Mouse (Mus musculus) left cerebral cortex, adult 2 months (tissue): Measurements from ENCODE around the gene Osr1. TPM values are rescaled to one million over a fixed set of nuclear protein-coding genes. Genes with fewer than 3 reads are reported as not detected.

Experiments used
- DNase-seq, 2 experiments: peaks; one replicate each; pipeline ENCODE4 v3.0.0; 2021 to 2022; ENCODE audit warnings: low spot score in 2 of 2, mixed read lengths in 1 of 2; ENCODE audit errors: extremely low spot score in 1 of 2
- H3K27ac ChIP-seq: fragments of 200-600 bp; 2 replicates; pipeline ENCODE4 v1.8.1; 2022
- H3K4me3 ChIP-seq: fragments of 200-600 bp; 2 replicates; pipeline ENCODE4 v1.8.1; 2022
- CTCF ChIP-seq: fragments of 200-600 bp; IDR thresholded peaks from 2 replicates; pipeline ENCODE4 v1.8.1; 2022; ENCODE audit warnings: antibody characterized with exemption, mild to moderate bottlenecking, moderate library complexity
- intact Hi-C: fragments of 180-260 bp; cut with DNase I; formaldehyde crosslinking; loops from one replicate; pipeline ENCODE4 v1.15.1; 2025
- total RNA-seq, 2 experiments: library from RNA; stranded (reverse); gene quantifications; 2 replicates each; pipeline ENCODE4 v1.2.3; 2021

Gene Osr1
- total RNA-seq, 2 experiments from 2014 or later: 2.8 to 3.9 TPM

DNA sequence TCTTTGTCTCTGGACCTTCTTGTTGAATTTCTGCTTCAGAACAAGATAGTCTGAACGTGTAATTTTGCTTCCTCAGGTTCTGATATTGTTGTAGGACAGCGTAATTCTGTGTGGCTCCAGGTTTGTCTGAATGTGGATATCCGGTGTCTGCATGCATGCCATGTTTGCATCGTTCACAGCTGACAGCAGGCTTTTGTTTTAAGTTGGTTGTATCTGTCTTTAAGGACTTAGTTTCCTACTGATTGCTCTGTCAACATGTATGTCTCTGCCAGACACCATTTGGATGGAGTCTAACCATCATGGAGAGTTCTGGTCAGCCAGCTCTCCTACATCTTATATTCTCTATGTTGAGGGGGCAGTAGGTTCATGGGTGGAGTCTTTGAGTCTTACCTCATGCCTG, 8.7 kb downstream of the Osr1 start:
- intact Hi-C loops: no loop called here
- DNase-seq: no peak
- Histone ChIP-seq H3K27ac (no peak overlapping the region), H3K4me3 (no peak overlapping the region)
- no peak for TF ChIP-seq CTCF

DNA sequence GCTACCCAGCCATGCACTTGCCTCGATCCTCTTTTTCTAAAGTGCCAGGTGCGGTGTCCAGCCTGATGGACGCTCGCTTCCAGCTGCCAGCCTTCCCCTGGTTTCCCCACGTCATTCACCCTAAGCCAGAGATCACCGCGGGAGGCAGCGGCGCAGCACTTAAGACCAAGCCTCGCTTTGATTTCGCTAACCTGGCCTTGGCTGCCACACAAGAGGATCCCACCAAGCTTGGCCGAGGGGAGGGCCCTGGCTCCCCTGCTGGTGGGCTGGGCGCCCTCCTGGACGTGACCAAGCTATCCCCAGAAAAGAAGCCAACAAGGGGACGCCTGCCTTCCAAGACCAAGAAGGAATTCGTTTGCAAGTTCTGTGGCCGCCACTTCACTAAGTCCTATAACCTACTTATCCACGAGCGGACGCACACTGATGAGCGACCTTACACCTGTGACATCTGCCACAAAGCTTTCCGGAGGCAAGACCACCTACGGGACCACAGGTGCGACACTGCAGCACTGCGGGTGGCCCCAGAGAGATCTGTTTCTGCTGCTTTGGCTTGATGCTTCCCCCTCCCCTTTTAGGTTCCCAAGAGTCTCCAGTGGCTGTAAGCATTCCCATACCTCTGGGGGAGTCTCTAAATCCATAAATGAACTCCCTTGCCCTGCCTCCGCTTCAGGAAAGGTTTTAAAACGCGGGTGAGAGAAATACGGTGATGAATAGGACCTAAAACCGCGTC, 9.6 kb downstream of the Osr1 start:
- intact Hi-C loops: no loop called here
- Histone ChIP-seq H3K27ac (no peak overlapping the region), H3K4me3 (no peak overlapping the region)
- TF ChIP-seq CTCF: no peak
- DNase-seq: no peak

DNA sequence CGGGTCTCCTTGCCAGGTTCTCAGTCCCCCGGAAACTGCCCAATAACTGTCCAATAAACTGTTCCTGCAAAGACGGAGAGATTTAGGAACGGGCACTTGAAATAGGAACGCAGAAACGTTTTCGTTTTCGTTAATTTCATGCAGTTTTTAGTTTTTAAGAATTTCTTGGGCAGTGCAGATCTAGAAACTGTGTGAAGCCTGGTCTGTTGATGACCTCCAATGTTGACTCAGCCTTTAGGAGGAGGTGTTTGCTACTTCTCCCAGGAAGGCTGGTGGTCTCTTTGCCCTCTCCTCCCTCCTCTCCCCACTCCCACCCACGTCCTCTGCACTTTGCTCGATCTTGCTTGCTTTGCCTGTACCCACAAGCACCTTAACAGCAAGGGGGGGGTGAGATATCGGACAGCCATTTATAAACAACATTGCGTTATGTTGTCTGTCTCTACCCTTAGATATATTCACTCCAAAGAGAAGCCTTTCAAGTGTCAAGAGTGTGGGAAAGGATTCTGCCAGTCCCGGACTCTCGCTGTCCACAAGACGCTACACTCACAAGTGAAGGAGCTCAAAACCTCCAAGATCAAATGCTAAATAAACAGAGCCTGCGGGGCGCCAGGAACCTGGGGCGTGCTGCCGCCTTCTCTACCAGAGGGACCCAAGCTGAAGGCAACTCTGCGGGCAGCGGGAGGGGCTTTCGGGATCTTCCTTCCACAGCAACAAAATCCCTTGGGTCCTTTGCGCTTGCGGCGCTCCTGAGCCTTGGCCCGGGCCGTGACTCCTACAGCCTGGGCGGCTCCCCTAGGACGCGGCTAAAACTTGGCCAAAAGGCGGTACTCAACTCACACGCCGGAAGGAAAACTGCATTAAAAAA, 10.4 kb downstream of the Osr1 start:
- intact Hi-C loops: no loop called here
- H3K4me3 ChIP-seq: no peak overlapping the region
- no peak for TF ChIP-seq CTCF
- DNase-seq: no peak
- H3K27ac ChIP-seq: no peak overlapping the region

DNA sequence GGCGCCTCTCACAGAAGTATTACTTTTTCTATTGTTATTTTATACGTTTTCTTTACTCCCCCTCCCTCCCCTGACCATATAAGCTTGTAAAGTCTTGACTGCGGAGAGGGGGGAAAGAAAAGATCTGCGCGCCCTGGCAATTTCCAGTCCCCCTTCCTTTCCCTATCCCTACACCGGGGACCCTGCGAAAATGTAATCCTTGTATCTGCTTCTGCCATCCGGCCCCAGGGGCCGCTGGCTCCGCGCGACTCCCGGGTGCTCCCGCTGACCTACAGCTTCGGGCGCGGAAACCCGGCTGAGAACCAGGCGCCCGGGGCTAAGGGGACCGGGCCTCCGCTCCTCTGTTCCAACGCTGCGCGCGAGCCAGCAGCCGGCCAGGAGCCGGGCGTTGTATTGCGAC, 11.1 kb downstream of the Osr1 start:
- H3K27ac ChIP-seq: no peak overlapping the region
- no peak overlapping the region for H3K4me3 ChIP-seq
- no peak for DNase-seq
- intact Hi-C loops: no loop called here
- TF ChIP-seq CTCF: no peak

DNA sequence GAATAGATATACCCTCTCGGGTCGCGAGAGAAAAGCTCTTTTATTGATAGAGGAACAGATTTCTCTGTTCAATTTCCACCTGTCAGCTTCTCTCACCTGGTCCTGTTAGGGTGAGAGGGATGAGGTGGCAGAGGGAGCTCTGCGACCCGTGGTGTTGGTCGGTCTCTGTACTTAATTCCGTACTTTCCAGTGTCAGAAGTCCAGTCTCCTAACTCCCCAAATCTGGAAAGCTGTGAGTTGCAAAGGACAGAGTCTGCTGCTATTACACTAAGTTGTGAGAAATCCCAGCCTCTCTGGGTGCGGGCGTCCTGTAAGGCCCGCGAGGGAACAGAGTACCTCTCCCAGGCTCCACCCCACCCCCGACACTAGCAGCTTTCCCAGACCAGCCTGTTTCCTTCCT, 11.6 kb downstream of the Osr1 start:
- Histone ChIP-seq H3K4me3 (no peak overlapping the region), H3K27ac (no peak overlapping the region)
- DNase-seq: no peak
- intact Hi-C loops: no loop called here
- no peak for TF ChIP-seq CTCF

DNA sequence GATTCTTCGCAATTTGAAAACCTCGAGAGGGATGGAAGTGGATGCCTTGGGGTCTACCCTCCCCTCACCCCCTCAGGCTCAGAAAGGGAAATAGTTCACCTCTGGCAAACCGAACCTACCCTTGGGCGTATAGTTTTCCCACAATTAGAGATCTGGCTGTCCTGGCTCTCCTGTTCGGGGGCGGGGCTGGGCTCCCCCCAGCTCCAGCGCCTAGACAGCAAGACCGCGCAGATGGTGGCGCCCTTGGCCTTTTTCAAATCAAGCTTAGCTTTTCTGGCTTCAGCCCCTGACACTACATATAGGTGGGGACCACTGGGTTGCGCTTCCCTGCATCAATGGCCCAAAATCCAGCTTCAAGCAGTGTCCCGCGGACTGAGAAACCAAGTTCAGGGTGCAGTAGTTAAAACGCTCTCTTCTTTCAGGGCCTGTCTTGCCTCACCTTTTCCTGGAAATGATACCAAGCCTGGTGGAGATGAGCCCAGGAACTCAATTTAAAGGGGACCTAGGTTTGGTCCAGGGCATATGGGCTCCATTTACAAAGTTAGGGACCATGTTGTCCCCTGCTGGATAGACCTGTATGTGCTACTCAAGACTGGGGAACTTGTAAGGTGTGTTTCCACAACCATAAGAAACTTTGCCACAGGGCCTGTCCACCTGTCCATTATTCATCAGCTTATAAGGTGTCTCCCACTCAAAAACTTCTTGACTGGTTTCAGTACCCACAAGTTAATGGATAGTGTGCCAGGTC, 12.5 kb downstream of the Osr1 start:
- DNase-seq: no peak
- intact Hi-C loops: no loop called here
- Histone ChIP-seq H3K4me3 (no peak overlapping the region), H3K27ac (no peak overlapping the region)
- TF ChIP-seq CTCF: no peak; the same call in none of the 2 replicates

DNA sequence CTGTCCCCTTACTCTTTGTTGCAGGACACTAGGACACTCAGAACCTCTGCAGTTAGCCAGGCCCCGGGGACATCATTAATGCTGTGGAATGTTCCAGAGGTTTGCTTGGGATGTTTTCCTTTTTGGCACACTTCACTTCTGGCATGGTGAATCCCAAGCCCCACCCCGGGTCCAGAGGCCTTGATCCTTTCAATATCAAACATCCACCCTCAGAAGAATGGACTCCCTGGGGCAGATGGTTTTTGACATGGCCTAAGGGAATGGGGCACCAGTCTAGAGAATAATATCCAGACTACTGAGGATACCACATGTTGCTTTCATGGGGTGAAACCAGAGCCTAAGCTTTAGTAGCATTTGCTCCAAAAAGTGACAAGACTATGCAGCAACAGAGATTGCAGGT, 13.5 kb downstream of the Osr1 start:
- intact Hi-C loops: no loop called here
- H3K27ac ChIP-seq: no peak overlapping the region
- H3K4me3 ChIP-seq: no peak overlapping the region
- TF ChIP-seq CTCF: no peak
- DNase-seq: no peak

DNA sequence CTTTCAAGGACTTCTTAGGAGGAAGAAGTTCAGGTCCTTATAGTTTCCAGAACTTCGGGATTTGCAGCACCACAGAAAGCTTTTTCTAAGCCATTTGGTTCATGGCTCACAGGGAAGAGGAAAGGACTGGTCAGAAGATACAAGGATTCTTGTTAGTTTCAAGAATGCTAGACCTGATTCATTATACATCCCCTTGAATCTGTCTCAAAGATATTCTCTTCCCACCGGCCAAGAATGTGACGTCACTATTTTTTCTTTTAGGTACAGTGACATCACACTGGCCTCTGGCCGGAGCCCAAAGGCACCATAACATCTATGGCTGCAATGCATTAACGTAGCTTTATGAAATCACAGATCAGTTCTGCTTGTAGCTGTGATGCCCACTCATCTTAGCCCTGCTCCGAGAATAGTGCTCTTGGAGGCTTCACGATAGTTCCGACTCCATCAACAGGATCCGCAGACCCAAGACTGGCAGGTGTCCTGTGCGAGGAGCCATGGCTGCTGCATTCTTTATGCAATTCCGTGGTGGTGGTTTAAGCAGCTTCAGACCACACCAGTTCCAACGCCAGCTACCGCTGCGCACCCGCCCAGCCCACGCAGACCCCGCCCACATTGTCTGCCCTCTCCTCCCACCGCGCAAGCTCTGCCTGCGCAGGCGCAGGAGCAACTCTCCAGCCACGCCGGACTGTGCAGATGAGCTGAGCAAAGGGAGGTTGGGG, 14.6 kb downstream of the Osr1 start:
- DNase-seq: no peak
- Histone ChIP-seq H3K4me3 (peak overlapping the region; percentile 43), H3K27ac (no peak overlapping the region)
- intact Hi-C loops: no loop called here
- no peak for TF ChIP-seq CTCF

DNA sequence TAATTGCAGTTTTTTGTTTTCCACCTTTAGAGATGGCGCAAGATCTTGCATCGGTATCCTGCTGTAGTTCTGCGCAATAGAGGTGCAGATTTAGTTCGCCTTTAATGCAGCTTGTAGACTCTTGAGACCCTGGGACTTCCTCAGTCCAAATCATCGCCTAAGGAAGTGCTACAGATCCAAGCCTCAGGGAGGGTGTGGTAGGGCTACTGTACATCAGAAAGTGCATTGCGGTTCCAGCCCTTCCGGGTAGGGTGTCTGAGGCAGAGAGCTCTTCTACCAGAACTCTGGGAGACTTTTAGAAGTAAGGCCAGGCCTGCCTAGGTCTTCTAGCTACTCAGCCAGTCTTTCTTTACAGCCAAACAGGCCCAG, 15.2 kb downstream of the Osr1 start:
- peak overlapping the region; percentile 43 for H3K4me3 ChIP-seq
- H3K27ac ChIP-seq: no peak overlapping the region
- TF ChIP-seq CTCF: no peak
- intact Hi-C loops: no loop called here
- DNase-seq: no peak

DNA sequence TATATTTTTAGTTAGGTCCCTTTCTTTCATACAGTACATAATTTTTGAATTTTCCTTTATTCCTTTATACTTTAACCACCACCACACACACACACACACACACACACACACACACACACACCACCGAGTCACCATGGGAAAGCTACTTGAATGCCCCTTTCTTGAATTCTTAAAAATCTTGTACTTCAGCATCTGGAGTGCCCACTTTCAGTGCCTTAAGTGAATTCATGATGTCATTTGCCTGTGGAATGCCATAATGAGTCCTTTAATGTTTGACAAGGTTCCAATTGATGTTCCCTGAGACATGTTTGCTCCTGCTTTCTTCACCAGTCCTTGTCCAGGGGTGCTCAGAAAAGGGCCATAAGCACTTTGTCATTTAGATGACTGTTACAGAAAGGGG, 17.8 kb downstream of the Osr1 start:
- no peak for TF ChIP-seq CTCF
- intact Hi-C loops: no loop called here
- no peak for DNase-seq
- H3K27ac ChIP-seq: no peak overlapping the region
- no peak overlapping the region for H3K4me3 ChIP-seq

DNA sequence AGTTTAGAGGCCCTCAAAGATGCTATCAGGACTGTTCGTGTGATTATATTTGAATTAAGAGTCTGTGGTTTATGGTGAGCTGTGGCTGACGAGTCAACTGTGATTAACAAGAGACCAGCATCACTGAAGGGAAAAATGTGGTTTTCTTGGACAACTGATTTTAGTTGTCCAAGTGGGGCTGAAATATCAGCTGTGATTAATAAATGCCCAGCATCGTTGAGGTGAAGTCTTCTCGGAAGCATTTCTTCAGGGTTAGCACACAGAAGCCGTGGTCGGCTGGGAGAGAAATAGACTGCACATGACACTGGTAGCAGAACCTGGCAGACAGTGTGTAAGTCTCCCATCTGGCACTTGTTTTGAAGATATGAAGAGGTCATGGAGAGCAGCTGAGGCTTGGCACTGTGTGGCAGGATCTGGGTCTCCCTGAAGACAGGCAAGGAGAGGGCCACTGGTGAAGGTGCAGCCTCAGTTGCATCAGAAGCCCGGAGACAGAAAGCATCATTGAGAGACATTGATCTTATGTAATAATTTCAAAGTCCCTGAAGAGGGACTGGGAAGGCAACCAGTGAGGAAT, 19.7 kb downstream of the Osr1 start:
- intact Hi-C loops: no loop called here
- no peak for DNase-seq
- no peak for TF ChIP-seq CTCF
- H3K4me3 ChIP-seq: no peak overlapping the region
- H3K27ac ChIP-seq: no peak overlapping the region
